Mouse (Mus musculus) liver, postnatal 0 days (tissue): Measurements from ENCODE around the gene Brdt. TPM values are rescaled to one million over a fixed set of nuclear protein-coding genes. Genes with fewer than 3 reads are reported as not detected.

Experiments used
- ATAC-seq: fragments of 200-750 bp; cut with Nextera tagmentation; 2 replicates; pipeline ENCODE4 v1.8.0; 2017; ENCODE audit warnings: mild to moderate bottlenecking, moderate library complexity
- DNase-seq: peaks from one replicate; pipeline ENCODE4 v3.0.0-alpha.2; 2016
- H3K27ac ChIP-seq: fragments of 300-500 bp; sonication (generic); 2 replicates; pipeline ENCODE4 v1.5.1; 2014; ENCODE audit warnings: antibody characterized with exemption, moderate library complexity, mild to moderate bottlenecking, low read depth
- H3K27me3 ChIP-seq: fragments of 300-500 bp; sonication (generic); 2 replicates; pipeline ENCODE4 v1.6.1; 2014; ENCODE audit warnings: low read length, control low read depth, mixed read lengths; ENCODE audit not compliant: insufficient read depth
- H3K36me3 ChIP-seq: fragments of 300-500 bp; sonication (generic); replicated peaks from 2 replicates; pipeline ENCODE4 v1.6.1; 2014; ENCODE audit warnings: mild to moderate bottlenecking, control low read depth, low read length, moderate library complexity, mixed read lengths; ENCODE audit not compliant: insufficient read depth
- H3K4me1 ChIP-seq: fragments of 300-500 bp; sonication (generic); 2 replicates; pipeline ENCODE4 v1.6.1; 2014; ENCODE audit warnings: antibody characterized with exemption, mild to moderate bottlenecking, control low read depth; ENCODE audit not compliant: insufficient read depth
- H3K4me2 ChIP-seq: fragments of 300-500 bp; sonication (generic); 2 replicates; pipeline ENCODE4 v1.6.1; 2014; ENCODE audit warnings: low read depth, mild to moderate bottlenecking, low read length, moderate library complexity, mixed read lengths
- H3K4me3 ChIP-seq: fragments of 300-500 bp; sonication (generic); 2 replicates; pipeline ENCODE4 v1.5.1; 2014; ENCODE audit warnings: low read depth, low read length
- H3K9ac ChIP-seq: fragments of 300-500 bp; sonication (generic); replicated peaks from 2 replicates; pipeline ENCODE4 v1.6.1; 2014; ENCODE audit warnings: mild to moderate bottlenecking, moderate library complexity
- H3K9me3 ChIP-seq: fragments of 300-500 bp; sonication (generic); 2 replicates; pipeline ENCODE4 v1.6.1; 2016; ENCODE audit warnings: mild to moderate bottlenecking, control low read depth, low read length, mixed read lengths
- CTCF ChIP-seq: sonication (generic); IDR thresholded peaks from 2 replicates; pipeline ENCODE4 v1.5.1; 2016; ENCODE audit warnings: antibody characterized with exemption, low read depth
- EP300 ChIP-seq: IDR thresholded peaks from 2 replicates; pipeline ENCODE4 v1.6.1; 2016; ENCODE audit warnings: antibody characterized with exemption, low read depth, mild to moderate bottlenecking
- WGBS: fragments of 180-500 bp; shearing (Covaris S2); extraction: QIAGEN DNeasy Blood & Tissue Kit; methylation state at CpG from one replicate; pipeline ENCODE4 v1.1.7; 2014; ENCODE audit not compliant: insufficient replicate concordance; 5-methylcytosine and 5-hydroxymethylcytosine counted together
- polyA plus RNA-seq: library from polyadenylated mRNA; unstranded; fragments of >200 nt; fragmentation: Nextera tagmentation; extraction: Ambion mirVana; gene quantifications from 2 replicates; pipeline ENCODE4 v1.2.1, GENCODE M21; 2015

The Brdt gene
- polyA plus RNA-seq, 1 experiment from 2014 or later = 0.29 TPM

- Histone ChIP-seq H3K4me1 (peaks cover 9% of the 10 kb centered on the region), H3K27me3 (peaks cover 6% of the 10 kb centered on the region; the same call in 1 of the 2 replicates), H3K9me3 (no peaks in the 10 kb centered on the region), H3K9ac (peak overlapping the region; percentile 62), H3K4me2 (peak overlapping the region; percentile 93), H3K27ac (peak overlapping the region; percentile 71), H3K4me3 (peak overlapping the region; percentile 81), H3K36me3 (no peaks in the 10 kb centered on the region)
- under 1% methylated on average over 62 of the region's 62 CpGs for WGBS
- TF ChIP-seq CTCF = no peak
- no peak for TF ChIP-seq EP300
- DNase-seq (peak; percentile 45), ATAC-seq (peak; percentile 51)
These were observed 42.3 kb upstream of the Brdt start for GRCm38 (mm10) chr5:107288427-107289233.

GRCm38 (mm10) chr5:107289234-107289764 lies 41.7 kb upstream of the Brdt start, which contains the start of gene Tgfbr3:
TSS of gene Tgfbr3 (minus strand) at chr5:107289629.
- H3K4me3 ChIP-seq = peak within 1 kb of the TSS; percentile 81
- TF ChIP-seq CTCF (peak; percentile 53), EP300 (no peak)
- ATAC-seq = peak; percentile 88
- H3K27ac ChIP-seq = peak within 1 kb of the TSS; percentile 71
- under 1% methylated on average over 41 of the region's 54 CpGs for WGBS
- no peaks in the 10 kb centered on the region for H3K36me3 ChIP-seq
- peaks cover 6% of the 10 kb centered on the region; the same call in 1 of the 2 replicates for H3K27me3 ChIP-seq
- H3K4me1 ChIP-seq = peaks cover 7% of the 10 kb centered on the region
- peak within 1 kb of the TSS; percentile 62 for H3K9ac ChIP-seq
- DNase-seq = peak; percentile 78
- H3K4me2 ChIP-seq = peak within 1 kb of the TSS; percentile 93
- no peaks in the 10 kb centered on the region for H3K9me3 ChIP-seq

- Histone ChIP-seq H3K27me3 (peaks cover 6% of the 10 kb centered on the region; the same call in 1 of the 2 replicates), H3K4me2 (peak overlapping the region; percentile 93; the same call in 1 of the 2 replicates), H3K9me3 (no peaks in the 10 kb centered on the region), H3K27ac (no peak overlapping the region), H3K9ac (no peak overlapping the region), H3K36me3 (no peaks in the 10 kb centered on the region), H3K4me3 (no peak overlapping the region), H3K4me1 (peaks cover 7% of the 10 kb centered on the region)
- WGBS = 56% methylated on average over 8 of the region's 8 CpGs
- TF ChIP-seq EP300 = no peak
- TF ChIP-seq CTCF = no peak
- no peak for DNase-seq
- no peak for ATAC-seq
These were observed 41.0 kb upstream of the Brdt start for GRCm38 (mm10) chr5:107289986-107290385.

GRCm38 (mm10) chr5:107294041-107294440 lies 36.9 kb upstream of the Brdt start:
- no peaks in the 10 kb centered on the region for H3K9me3 ChIP-seq
- H3K4me1 ChIP-seq = 0 out of 2 replicates have a peak, but pooled peaks cover 9% of the 10 kb centered on the region
- H3K4me2 ChIP-seq = no peak overlapping the region
- no peak overlapping the region for H3K4me3 ChIP-seq
- DNase-seq (no peak), ATAC-seq (no peak)
- 79% methylated on average over 4 of the region's 4 CpGs for WGBS
- H3K9ac ChIP-seq = no peak overlapping the region
- TF ChIP-seq EP300 (no peak), CTCF (no peak)
- H3K27ac ChIP-seq = no peak overlapping the region
- peaks cover 5% of the 10 kb centered on the region; the same call in 1 of the 2 replicates for H3K27me3 ChIP-seq
- H3K36me3 ChIP-seq = no peaks in the 10 kb centered on the region

GRCm38 (mm10) chr5:107295061-107295816 lies 35.7 kb upstream of the Brdt start:
- H3K9ac ChIP-seq = no peak overlapping the region
- H3K36me3 ChIP-seq = no peaks in the 10 kb centered on the region
- H3K27me3 ChIP-seq = no peaks in the 10 kb centered on the region
- 30% methylated on average over 8 of the region's 8 CpGs for WGBS
- 0 out of 2 replicates have a peak, but pooled peaks cover 9% of the 10 kb centered on the region for H3K4me1 ChIP-seq
- H3K9me3 ChIP-seq = no peaks in the 10 kb centered on the region
- DNase-seq = peak; percentile 50
- no peak overlapping the region for H3K4me3 ChIP-seq
- no peak overlapping the region for H3K4me2 ChIP-seq
- no peak overlapping the region for H3K27ac ChIP-seq
- TF ChIP-seq EP300 = no peak
- TF ChIP-seq CTCF = no peak
- peak; percentile 68 for ATAC-seq
